Mouse (Mus musculus) erythroblast, embryonic 14.5 days (primary cell): ENCODE data around the gene Gdf11.

Experiments used
- GATA1 ChIP-seq: IDR thresholded peaks from 2 replicates; pipeline ENCODE4 v1.6.1; 2012; ENCODE audit warnings: low read length, inconsistent platforms, mixed read lengths
- TAL1 ChIP-seq: IDR thresholded peaks from 3 replicates; pipeline ENCODE4 v1.6.1; 2012; ENCODE audit warnings: low read length, inconsistent platforms, mixed read lengths

GRCm38 (mm10) chr10:128896807-128897206, 5.3 kb upstream of the Gdf11 start:
- no peak for TF ChIP-seq GATA1
- no peak for TF ChIP-seq TAL1
